Mouse (Mus musculus) brain, adult 2 months (tissue): Measurements from ENCODE around the gene Tlcd2.
"Not testable (repeated sequence)": the region's sequence is repeated elsewhere in the genome, so short reads cannot be mapped to it uniquely, and the experiment has no call there.

Source experiments
- DNase-seq: peaks from one replicate; pipeline ENCODE4 v3.0.0; 2011; ENCODE audit warnings: low read depth, low spot score

The Tlcd2 gene

GRCm38 (mm10) chr11:75449695-75450094 is 11.8 kb upstream of the Tlcd2 start:
- no peak for DNase-seq

- DNase-seq: no peak
Observed at GRCm38 (mm10) chr11:75450304-75450908, 11.1 kb upstream of the Tlcd2 start.

- DNase-seq: no peak
Observed at GRCm38 (mm10) chr11:75450936-75451335, 10.6 kb upstream of the Tlcd2 start.

GRCm38 (mm10) chr11:75452081-75452480 is 9.4 kb upstream of the Tlcd2 start:
- no peak for DNase-seq

GRCm38 (mm10) chr11:75452812-75453557 is 8.5 kb upstream of the Tlcd2 start:
- no peak for DNase-seq

GRCm38 (mm10) chr11:75453991-75454930 is 7.3 kb upstream of the Tlcd2 start, which contains the start of gene Wdr81:
TSS of gene Wdr81 (minus strand) at chr11:75454717.
- DNase-seq: peak; percentile 96

- DNase-seq: peak; percentile 40
Observed at GRCm38 (mm10) chr11:75455041-75455736, 6.3 kb upstream of the Tlcd2 start.

GRCm38 (mm10) chr11:75455971-75456370 is 5.5 kb upstream of the Tlcd2 start:
- DNase-seq: not testable (repeated sequence)

- DNase-seq: no peak
Observed at GRCm38 (mm10) chr11:75456440-75456871, 5.1 kb upstream of the Tlcd2 start.

- peak; percentile 79 for DNase-seq
Observed at GRCm38 (mm10) chr11:75458169-75458568, 3.3 kb upstream of the Tlcd2 start.

- peak; percentile 61 for DNase-seq
Observed at GRCm38 (mm10) chr11:75458628-75459041, 2.9 kb upstream of the Tlcd2 start.

- DNase-seq: no peak
Observed at GRCm38 (mm10) chr11:75459141-75459711, 2.3 kb upstream of the Tlcd2 start.

- DNase-seq: no peak
Observed at GRCm38 (mm10) chr11:75459751-75460102, 1.8 kb upstream of the Tlcd2 start.

- DNase-seq: peak; percentile 98
Observed at GRCm38 (mm10) chr11:75460103-75460843, 1.2 kb upstream of the Tlcd2 start.

- no peak for DNase-seq
Observed at GRCm38 (mm10) chr11:75461743-75462252, 283 bp downstream of the Tlcd2 start.

GRCm38 (mm10) chr11:75462253-75462783 is 803 bp downstream of the Tlcd2 start:
- DNase-seq: peak; percentile 47

- peak; percentile 59 for DNase-seq
Observed at GRCm38 (mm10) chr11:75462865-75463336, 1.4 kb downstream of the Tlcd2 start.

GRCm38 (mm10) chr11:75463624-75464023 is 2.1 kb downstream of the Tlcd2 start:
- DNase-seq: no peak

- no peak for DNase-seq
Observed at GRCm38 (mm10) chr11:75464417-75464816, 2.9 kb downstream of the Tlcd2 start.

GRCm38 (mm10) chr11:75465051-75465450 is 3.5 kb downstream of the Tlcd2 start:
- DNase-seq: no peak
